Mouse (Mus musculus) regulatory T cell (primary cell): ENCODE results near the gene Sema4g.

Source experiments
- in situ Hi-C: fragments of 300-600 bp; cut with MboI, MseI; formaldehyde crosslinking; loops from one replicate; pipeline ENCODE4 v1.15.1; 2025; ENCODE audit warnings: high pct_unique_total_duplicates

Sema4g gene

DNA sequence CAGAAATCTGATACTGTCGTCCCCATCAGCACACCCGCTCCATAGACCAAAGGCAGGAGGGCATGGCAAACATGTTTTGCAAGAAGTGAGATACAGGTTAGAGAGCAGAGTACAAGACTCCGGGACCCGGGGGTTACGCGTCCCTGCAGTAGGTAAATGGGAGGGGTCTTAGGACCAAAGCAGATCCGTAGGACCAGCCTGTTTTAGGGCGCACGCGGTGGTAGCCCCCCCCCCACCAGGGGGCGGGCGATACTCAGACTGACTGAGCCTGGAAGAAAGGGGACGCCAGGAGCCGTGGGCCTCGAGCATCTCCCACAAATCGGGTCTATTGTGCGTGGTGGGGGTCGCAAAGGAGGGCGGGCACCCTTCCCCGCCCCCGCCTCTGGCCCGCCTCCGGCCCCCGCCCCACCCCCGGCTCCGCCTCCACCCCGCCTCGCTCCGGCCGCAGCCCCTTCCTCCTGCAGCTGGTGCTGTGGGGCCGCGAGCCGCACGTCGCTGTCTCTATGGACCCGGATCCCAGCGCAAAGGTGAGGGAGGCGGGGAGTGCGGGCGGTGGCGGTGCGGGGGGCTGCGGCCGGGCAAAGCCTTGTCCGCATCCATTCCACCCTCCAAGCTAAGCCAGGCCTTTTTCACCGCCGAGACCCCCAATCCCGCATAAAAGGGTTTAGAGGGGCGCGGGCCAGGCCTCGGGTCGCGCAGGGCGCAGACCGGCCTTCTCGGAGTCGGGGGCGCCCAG lies at the start of gene Sema4g:
Gene Sema4g (plus strand): TSS at position 271 of the 736 bp plus-strand sequence.
- in situ Hi-C loops: no loop called here

DNA sequence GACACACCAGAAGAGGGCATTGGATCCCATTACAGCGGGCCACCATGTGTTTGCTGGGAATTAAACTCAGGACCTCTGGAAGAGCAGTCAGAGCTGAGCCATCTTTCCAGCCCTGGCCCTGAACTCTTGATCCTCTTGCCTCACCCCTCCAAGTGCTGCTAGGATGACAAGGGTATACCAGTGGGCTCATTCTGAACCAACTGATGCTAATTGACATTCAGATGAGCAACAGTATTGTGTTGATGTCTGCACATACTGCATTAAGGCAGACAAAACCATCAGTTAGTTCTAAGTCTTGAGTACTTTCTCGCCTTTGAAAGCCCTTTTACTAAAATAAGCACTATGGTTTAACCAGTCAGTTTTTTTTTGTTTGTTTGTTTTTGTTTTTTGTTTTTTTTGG lies 29.3 kb upstream of the Sema4g start:
- in situ Hi-C loops: loop anchor here (25.0 kb wide), 1 partner anchor 803 kb away; no protein-coding TSS in a partner anchor

DNA sequence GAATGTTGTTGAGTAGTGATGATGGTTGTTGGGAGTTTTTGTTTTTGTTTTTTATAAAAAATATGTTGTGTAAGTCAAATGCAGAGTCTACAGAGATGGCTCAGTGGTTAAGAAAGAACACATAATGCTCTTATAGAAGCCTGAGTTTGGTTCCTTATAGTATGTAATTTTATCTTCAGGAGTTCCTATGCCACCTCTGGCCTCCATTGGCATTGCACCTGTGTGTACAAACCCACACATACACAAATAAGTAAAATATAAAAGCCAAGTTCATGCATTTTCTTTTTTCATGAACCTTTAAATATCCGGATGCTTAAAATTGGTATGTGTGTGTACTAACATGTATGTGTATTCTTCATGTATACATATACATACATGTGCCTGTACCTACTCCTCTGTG lies 22.9 kb upstream of the Sema4g start:
- in situ Hi-C loops: loop anchor here (25.0 kb wide), 1 partner anchor 796 kb away; no protein-coding TSS in a partner anchor

DNA sequence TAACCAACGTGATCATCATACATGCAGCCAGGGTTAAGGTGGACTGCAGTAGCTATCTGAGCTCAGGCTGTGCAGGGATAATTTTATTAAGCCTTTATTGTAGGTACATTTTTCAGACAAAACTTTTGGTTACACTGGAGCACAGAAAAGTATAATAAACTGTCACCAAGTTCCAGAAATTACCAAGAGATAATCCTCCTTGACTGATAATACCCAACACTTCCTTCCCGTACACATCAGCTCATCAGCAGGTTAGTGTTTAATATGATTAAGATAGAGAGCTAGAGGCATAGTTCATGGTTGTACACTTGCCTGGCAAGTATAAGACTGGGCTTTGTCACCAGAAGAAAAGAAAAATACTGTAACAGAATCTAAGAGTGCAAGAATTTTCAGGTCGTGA lies 20.6 kb upstream of the Sema4g start:
- in situ Hi-C loops: loop anchor here (25.0 kb wide), 1 partner anchor 794 kb away; no protein-coding TSS in a partner anchor

DNA sequence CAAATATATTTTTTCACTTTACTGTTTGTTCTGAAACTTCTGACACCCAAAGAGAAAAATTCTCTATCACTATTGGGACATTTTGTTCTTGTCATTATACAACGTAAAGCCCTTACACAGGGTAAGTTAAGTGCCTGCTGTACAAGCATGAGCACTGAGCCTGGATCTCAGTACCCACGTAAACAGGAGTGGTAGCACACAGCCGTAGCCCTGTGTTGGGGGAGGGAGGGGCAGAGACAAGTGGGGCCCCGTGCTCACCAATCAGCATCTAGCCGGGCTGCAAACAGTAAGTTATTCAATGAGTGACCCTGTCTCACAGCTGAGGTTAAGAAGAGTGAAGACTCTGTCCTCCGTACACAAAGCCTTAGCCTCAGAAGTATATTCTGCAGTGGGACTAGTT lies 12.3 kb upstream of the Sema4g start:
- in situ Hi-C loops: no loop called here

DNA sequence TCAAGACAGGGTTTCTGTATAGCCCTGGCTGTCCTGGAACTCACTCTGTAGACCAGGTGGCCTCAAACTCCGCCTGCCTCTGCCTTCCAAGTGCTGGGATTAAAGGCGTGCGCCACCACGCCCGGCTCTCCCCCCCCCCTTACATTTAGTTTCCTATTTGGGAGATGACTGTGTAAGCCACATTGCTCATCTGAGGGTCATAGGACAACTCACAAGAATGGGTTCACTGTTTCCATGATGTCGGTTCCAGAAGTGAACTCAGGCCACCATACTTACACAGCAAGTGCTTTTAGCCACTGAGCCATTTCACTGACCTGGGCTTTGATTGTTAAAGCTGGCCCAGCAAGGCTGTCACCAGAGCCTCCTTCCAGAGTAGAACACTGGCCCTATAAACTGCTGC lies 11.8 kb upstream of the Sema4g start:
- in situ Hi-C loops: no loop called here

DNA sequence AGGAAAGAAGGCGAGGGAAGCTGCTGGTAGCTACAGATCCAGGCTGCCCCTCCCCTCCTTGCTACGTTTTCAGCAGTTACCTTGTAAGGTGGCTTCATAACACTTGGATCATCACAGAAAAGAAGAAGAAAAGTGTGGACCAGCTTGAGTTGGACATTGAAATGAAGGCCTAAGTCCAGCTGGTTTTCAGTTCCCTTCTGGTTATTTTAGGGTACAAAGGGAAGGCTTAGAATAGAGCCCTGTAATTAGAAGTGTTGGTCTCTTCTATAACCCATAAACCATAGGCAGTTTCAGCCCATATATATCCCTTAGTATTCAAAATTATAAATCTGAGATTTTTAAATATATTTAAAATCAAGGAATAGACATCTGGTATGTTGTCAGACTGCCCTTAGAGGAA lies 8.1 kb upstream of the Sema4g start:
- in situ Hi-C loops: no loop called here

DNA sequence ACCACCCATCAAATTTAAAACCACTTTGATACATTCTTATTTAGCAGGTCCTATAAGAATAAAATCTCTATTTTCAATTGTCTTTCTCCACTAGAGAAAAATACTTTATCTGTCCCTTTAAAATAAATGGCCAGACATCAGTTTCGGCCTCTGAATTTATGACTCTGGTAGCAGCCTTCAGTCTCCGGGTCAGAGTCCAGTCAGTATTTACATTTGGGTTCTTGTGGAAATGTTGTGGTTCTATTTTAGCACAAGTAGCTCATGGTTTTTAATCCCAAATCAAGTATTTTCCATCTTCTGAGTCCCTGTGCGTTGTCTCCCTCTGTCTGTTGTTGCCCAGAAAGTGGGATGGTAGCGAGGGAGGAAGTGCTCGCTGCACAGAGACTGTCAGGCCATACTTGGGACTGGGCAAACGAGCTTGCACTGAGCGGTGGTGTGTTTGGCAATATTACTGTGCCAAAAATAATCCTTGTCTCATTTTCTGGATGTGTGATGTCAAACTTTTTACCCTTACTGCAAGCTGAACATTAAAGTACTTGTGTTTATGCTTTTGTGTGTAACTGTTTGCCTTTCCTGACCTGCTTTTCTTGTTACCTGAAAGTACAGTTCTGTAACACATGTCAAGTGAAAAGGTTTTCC lies 6.3 kb upstream of the Sema4g start:
- in situ Hi-C loops: no loop called here

DNA sequence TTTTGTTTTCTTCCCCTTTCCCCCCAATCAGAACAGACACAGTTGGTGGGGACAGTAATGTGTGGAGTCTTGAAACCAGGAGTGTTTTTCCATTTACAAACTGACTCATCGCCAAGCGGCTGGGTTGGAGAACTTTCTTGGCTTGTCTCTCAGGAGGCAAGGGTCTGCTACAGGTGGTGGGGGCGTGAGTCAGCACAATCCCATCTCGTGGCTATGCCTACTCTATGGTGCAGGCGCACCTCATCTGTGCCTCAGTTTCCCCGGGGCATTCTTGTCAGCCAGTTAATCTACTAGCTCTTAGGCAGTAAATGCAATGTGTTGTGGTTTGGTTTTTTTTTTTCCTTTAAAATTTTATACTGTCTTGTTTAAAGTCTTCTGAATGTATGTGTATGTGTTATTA lies 5.5 kb upstream of the Sema4g start:
- in situ Hi-C loops: no loop called here

DNA sequence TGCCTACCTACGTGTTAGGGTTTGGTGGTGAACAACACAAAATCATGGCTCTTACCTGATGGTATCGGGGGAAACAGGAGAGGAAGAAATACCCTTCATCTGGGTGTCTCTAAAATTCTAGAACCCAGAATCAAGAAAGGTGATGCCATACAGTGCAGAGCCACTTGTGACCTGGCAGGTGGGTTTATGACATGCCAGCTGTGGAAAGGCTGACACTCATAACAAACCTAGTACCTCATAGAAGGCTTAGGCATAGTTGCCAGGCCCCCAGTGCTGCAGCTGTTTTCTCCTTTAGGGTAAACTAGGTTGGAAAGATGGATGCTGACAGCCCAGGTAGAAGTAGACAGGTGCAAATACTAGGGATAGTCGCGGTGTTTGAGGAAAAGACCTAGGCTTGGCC lies 4.5 kb upstream of the Sema4g start:
- in situ Hi-C loops: no loop called here

DNA sequence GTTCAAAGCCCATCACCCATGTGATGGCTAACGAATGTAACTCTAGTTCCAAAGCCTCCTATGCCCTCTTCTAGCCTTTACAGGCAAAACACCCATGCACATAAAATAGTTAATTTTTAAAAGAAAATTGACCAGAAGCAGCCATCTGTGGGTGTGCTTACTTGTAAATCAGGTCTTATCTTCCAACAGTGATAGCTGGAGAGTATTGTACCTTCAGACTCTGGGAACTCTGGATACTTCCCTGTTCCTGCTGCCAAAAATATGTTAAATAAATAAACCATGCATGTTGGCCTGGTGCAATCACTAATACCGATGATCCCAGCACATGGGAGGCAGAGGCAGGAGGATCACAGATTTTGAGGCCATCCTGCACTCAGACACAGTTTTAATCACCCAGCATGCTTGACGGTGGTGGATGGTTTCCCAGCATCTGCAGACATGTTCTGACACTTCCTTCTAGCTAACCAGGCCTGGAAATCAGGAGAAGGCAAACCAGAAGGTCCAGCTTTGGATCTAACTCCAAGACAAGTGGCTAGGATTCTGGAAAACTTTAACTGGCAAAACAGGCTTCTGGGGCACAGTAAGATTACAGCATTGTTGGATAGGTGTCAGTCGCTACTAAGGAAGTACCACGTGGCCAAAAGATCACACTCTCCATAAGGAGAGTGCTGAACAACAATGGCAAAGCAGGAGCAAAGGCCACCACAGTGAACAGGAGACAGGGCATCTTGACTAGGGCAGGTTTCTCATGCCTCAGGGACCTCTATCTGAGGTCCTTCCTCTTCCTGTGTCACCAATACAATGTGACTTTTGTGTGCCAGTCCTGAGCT lies 3.5 kb upstream of the Sema4g start:
- in situ Hi-C loops: no loop called here

DNA sequence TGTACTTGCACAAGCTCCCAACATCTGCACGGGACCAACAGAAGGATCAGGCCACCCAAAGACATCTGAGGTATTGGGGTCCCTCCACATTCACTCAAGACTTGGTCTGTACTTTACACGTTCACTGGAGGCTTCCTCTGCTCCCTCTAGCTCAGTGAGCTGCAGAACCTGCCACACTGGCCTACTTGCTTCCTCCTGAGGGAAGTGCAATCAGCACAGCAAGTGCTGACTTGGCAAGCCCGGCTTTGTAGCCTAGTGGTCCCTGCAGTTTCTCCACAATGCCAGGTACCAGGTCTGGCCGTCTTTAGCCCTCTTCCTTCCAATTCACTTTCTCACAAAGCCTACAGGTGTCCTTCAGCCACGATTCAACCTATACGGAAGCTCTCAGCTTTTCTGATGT lies 1.9 kb upstream of the Sema4g start:
- in situ Hi-C loops: no loop called here

DNA sequence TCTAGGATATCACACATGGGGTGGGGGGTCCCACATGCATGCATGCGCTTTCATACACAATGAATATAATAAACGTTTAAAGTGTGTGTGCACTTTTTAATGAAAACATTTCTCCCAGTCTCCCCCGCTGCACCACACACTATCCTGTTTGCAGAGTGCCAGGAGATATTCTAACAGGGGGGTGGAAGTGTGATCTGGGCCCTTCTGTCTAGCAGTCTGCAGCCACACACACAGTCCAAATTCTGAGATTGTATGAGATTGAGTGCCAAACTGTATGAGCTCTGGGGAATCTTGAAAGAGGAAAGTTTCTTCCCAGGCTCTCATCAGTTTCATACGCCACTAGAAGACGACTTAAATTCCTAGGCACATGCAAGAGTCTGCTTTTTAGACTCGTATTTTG lies 1.1 kb upstream of the Sema4g start:
- in situ Hi-C loops: no loop called here

DNA sequence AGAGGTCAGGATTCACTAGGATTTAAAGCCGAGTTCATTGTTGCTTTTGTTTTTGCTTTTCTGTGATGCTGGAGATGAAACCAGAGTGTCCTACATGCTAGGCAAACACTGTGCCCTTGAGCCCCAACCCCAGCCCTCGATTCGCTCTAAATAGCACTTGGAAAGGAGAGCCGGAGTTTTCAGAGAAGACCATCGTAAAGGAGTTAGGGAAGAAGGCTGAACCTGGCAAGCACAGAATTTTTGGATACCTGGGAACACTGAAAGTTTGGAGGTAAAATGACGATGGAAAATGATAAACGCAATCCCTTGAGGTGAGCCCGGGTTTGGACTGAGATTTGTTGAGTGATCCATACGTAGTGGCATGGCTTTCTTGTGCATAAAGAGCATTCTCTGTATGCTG lies 580 bp upstream of the Sema4g start:
- in situ Hi-C loops: no loop called here

DNA sequence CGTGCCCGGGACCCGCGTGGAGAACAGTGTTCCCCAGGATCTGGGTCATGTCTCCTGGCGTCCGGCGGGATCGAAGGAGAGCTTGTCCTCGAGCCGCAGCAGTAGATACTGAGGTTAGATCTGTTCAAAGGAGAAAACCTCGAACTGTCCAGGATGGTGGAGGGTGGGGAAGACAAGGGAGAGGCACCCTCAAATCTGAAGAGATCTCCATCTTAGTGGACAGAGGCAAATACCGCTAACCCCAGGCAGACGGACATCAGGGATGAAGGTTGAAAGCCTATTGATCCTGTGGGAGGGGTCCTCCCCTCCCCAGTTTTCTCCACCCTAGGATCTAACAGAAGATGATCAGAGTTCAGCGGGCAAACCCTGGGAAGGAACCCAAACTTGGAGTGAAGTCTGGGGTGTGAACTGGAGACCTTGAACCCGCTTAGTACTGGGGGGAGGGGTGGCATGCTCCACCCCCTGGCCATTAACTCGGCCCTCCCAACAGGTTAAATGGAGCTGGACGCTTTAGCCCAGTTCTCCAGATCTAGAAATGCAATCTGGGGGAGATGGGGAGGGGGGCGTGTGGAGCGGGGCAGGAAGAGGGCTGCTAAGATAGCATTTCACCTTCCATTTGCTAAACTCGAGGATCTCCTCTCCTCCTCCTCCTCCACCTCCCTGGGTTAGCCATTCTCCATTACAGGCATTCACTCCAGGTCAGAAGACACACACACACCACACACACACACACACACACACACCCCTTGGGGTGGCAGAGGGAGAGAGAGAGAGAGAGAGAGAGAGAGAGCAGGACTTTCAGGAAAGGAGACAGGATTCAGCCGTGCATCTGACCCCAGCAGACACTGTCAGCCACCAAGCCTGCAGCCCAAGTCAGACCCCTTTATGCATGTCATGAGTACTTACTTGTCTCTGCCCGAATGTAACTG lies 930 bp downstream of the Sema4g start:
- in situ Hi-C loops: no loop called here

DNA sequence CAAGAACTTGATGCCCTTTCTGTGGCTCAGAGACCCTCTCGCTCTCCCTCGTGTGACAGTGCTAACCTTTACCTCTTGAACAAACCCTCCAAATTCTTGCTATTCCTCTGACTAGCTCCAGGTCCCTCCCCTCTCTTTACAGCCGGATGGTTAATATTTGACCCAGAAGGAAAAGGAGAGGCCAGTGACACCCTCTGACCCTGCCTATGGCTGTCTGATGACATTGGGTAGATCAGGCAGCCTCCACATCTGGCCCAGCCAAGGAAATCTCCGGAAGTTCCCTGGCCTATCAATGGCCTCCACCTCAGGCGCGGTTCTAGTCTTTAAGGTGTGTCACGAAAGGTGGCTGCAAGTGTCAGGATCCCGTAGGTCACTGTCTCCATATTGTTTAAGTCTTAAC lies 2.1 kb downstream of the Sema4g start:
- in situ Hi-C loops: no loop called here

DNA sequence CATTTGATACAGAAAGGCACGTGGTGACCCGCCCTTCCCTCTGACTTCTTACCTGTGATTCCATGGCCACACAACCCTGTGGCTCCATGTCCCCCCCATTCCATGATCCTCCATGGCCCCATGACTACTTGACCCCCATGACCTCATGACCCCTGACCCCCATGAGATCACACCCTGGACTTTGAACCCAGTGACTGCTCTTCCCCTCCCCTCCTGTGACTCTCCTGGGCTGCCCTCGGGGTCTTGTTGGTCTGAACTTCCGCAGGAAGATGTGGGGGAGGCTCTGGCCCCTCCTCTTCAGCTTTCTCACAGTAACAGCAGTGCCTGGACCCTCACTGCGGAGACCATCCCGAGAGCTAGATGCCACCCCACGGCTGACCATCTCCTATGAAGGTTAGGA lies 3.3 kb downstream of the Sema4g start:
- in situ Hi-C loops: no loop called here

DNA sequence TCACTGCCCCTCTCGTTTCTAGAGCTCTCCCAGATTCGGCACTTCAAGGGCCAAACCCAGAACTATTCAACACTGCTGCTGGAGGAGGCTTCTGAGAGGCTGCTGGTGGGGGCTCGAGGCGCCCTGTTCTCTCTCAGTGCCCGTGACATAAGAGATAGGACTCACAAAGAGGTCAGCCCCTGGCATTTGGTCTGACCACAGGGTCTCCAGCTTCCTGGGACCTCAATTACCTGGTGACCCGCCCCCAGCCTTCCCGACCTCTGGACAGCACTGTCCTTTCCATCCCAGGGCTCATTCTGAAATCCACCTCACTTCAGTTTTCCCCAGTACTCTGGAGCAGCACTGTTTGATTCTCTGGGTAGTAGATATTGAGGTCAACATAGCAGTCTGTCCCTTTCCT lies 3.8 kb downstream of the Sema4g start:
- in situ Hi-C loops: no loop called here

DNA sequence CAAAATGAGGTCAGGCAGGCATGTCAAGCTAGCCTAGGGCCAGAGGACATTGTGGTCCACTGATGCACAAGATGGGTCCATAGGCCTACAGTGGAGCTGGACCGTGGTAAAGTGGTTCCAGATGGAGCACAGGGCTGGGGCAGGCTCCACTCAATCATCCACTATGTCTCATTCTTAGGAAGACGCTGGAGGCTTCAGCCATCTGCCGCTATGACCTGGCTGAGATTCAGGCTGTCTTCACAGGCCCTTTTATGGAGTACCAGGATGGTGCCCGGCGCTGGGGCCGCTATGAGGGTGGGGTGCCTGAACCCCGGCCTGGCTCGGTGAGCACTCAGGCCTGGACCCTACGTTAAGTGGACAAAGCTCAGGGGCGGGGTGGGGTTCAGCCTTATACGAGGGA lies 8.9 kb downstream of the Sema4g start:
- in situ Hi-C loops: no loop called here

DNA sequence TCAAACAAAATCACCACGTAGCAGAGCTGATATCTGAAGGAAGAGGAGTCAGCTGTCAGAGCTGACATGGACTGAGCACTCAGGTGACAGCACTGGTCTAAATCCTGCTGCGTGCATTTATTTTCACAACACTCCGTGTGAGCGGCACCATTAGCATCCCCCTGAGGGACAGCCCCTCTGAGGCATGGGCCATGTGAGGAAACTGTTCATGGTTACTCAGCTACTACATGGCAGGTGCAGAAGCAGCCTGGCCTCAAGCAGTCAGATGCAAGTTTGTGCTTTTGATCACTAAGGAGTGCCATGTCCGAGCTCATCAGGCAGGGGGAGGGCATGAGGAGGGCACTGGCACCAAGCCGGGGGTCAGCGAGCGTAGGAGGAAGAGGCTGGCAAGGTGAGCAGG lies 10.7 kb downstream of the Sema4g start:
- in situ Hi-C loops: no loop called here

DNA sequence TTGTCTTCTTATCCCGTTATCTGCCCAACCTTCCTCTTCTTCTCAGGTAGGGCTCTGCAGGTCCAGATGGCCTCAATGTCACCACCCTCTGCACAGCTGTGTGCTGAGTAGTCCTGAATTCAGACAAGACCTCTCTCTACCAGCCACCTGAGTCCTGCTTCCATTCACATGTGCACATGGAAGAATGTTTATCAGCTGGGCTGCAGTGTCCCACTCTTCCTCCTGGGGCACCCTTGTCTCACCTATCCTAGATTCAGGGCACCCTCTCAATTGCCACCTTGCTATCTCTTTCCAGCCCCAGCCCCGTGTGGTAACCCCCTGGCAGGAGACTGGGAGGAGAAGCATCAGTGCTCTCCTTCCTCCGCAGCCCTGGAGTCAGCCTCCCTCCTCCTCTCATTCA lies 13.4 kb downstream of the Sema4g start:
- in situ Hi-C loops: no loop called here
